Mouse (Mus musculus) CH12.LX (cell line): Measurements from ENCODE around the gene Slc30a9. TPM values are rescaled to one million over a fixed set of nuclear protein-coding genes. Genes with fewer than 3 reads are reported as not detected.

Source experiments
- DNase-seq: peaks from one replicate; pipeline ENCODE4 v3.0.0-alpha.2; 2013; ENCODE audit errors: extremely low read depth
- H3K27ac ChIP-seq: 2 replicates; pipeline ENCODE4 v1.5.1; 2012; ENCODE audit warnings: low read depth, mild to moderate bottlenecking, control low read depth, moderate library complexity; ENCODE audit not compliant: insufficient read depth
- H3K27me3 ChIP-seq: replicated peaks from 2 replicates; pipeline ENCODE3; 2012; ENCODE audit warnings: inconsistent platforms
- H3K36me3 ChIP-seq, 2 experiments: replicated peaks in 1 of 2; 2 replicates each; pipeline versions ENCODE3 to v1.6.1; 2012; ENCODE audit warnings: inconsistent platforms in 1 of 2, low read length in 1 of 2, mild to moderate bottlenecking in 1 of 2, mixed read lengths in 1 of 2, moderate library complexity in 1 of 2; ENCODE audit not compliant: control insufficient read depth in 1 of 2, insufficient read depth in 1 of 2
- H3K4me1 ChIP-seq, 2 experiments: 2 replicates each; pipeline ENCODE4 v1.6.1; 2012; ENCODE audit warnings: inconsistent platforms in 1 of 2, moderate library complexity in 1 of 2; ENCODE audit not compliant: insufficient read depth in 2 of 2, control insufficient read depth in 1 of 2
- H3K4me2 ChIP-seq: 2 replicates; pipeline ENCODE4 v1.6.1; 2012; ENCODE audit warnings: low read depth, mild to moderate bottlenecking, control low read depth; ENCODE audit not compliant: poor library complexity, insufficient read depth, severe bottlenecking
- H3K4me3 ChIP-seq, 3 experiments: fragments of 150-350 bp in 1 of 3; sonication (generic) in 1 of 3; replicated peaks in 1 of 3; 2 replicates each; pipeline versions ENCODE3 to v1.5.1; 2011 to 2012; ENCODE audit warnings: low read depth in 2 of 3, low read length in 2 of 3, mild to moderate bottlenecking in 2 of 3, moderate library complexity in 2 of 3, control low read depth in 1 of 3, improper control_type of control experiment in 1 of 3, inconsistent platforms in 1 of 3, mixed read lengths in 1 of 3; ENCODE audit not compliant: poor library complexity in 1 of 3
- H3K79me2 ChIP-seq: replicated peaks from 2 replicates; pipeline ENCODE4 v1.6.1; 2012; ENCODE audit warnings: mild to moderate bottlenecking, moderate library complexity; ENCODE audit not compliant: control insufficient read depth, poor library complexity, insufficient read depth, severe bottlenecking; ENCODE audit errors: extremely low read depth
- H3K9ac ChIP-seq: 2 replicates; pipeline ENCODE4 v1.6.1; 2012; ENCODE audit warnings: low read depth, mild to moderate bottlenecking, control low read depth, moderate library complexity; ENCODE audit not compliant: insufficient read depth
- H3K9me3 ChIP-seq: replicated peaks from 2 replicates; pipeline ENCODE3; 2012; ENCODE audit warnings: low read length, inconsistent platforms, mixed read lengths
- BHLHE40 ChIP-seq: IDR thresholded peaks from 2 replicates; pipeline ENCODE4 v1.6.1; 2011; ENCODE audit warnings: mild to moderate bottlenecking, low read depth, low read length, improper control_type of control experiment
- CHD2 ChIP-seq: IDR thresholded peaks from 2 replicates; pipeline ENCODE4 v1.6.1; 2011; ENCODE audit warnings: low read length, improper control_type of control experiment
- CTCF ChIP-seq, 2 experiments: IDR thresholded peaks in 1 of 2; conservative IDR thresholded peaks in 1 of 2; 2 replicates each; pipeline ENCODE4 v1.5.1; 2011 to 2012; ENCODE audit warnings: low read depth in 2 of 2, low read length in 2 of 2, improper control_type of control experiment in 1 of 2, inconsistent platforms in 1 of 2, mild to moderate bottlenecking in 1 of 2, moderate library complexity in 1 of 2
- EP300 ChIP-seq: IDR thresholded peaks from 2 replicates; pipeline ENCODE4 v1.6.1; 2011; ENCODE audit warnings: low read length, improper control_type of control experiment
- GABPA ChIP-seq: IDR thresholded peaks from 2 replicates; pipeline ENCODE4 v1.6.1; 2012; ENCODE audit warnings: low read depth, low read length, improper control_type of control experiment, inconsistent platforms; ENCODE audit not compliant: insufficient replicate concordance
- HCFC1 ChIP-seq: IDR thresholded peaks from 2 replicates; pipeline ENCODE4 v1.6.1; 2012; ENCODE audit warnings: low read depth, mild to moderate bottlenecking, inconsistent platforms, low read length, improper control_type of control experiment
- JUND ChIP-seq: conservative IDR thresholded peaks from 2 replicates; pipeline ENCODE4 v1.6.1; 2011; ENCODE audit warnings: low read depth, low read length, improper control_type of control experiment
- MAZ ChIP-seq: IDR thresholded peaks from 2 replicates; pipeline ENCODE4 v1.6.1; 2012; ENCODE audit warnings: low read depth, mild to moderate bottlenecking, inconsistent platforms, low read length, improper control_type of control experiment, moderate library complexity
- MEF2A ChIP-seq: IDR thresholded peaks from 2 replicates; pipeline ENCODE4 v1.6.1; 2014; ENCODE audit warnings: low read depth, mild to moderate bottlenecking, inconsistent platforms, low read length, improper control_type of control experiment, borderline replicate concordance
- MXI1 ChIP-seq: IDR thresholded peaks from 2 replicates; pipeline ENCODE4 v1.6.1; 2011; ENCODE audit warnings: mild to moderate bottlenecking, low read depth, low read length, improper control_type of control experiment
- MYC ChIP-seq: IDR thresholded peaks from 2 replicates; pipeline ENCODE4 v1.6.1; 2011; ENCODE audit warnings: low read depth, mild to moderate bottlenecking, improper control_type of control experiment, low read length
- NELFE ChIP-seq: IDR thresholded peaks from 2 replicates; pipeline ENCODE4 v1.6.1; 2011; ENCODE audit warnings: low read depth, low read length, improper control_type of control experiment
- NRF1 ChIP-seq: IDR thresholded peaks from 2 replicates; pipeline ENCODE4 v1.6.1; 2014; ENCODE audit warnings: low read depth, mild to moderate bottlenecking, inconsistent platforms, low read length, improper control_type of control experiment, moderate library complexity
- PAX5 ChIP-seq: IDR thresholded peaks from 2 replicates; pipeline ENCODE4 v1.6.1; 2012; ENCODE audit warnings: low read length, inconsistent platforms, mixed read lengths
- POLR2AphosphoS2 ChIP-seq: IDR thresholded peaks from 2 replicates; pipeline ENCODE4 v1.6.1; 2011; ENCODE audit warnings: low read depth, low read length, improper control_type of control experiment
- RAD21 ChIP-seq: IDR thresholded peaks from 2 replicates; pipeline ENCODE4 v1.6.1; 2011; ENCODE audit warnings: low read depth, mild to moderate bottlenecking, low read length, improper control_type of control experiment, moderate library complexity
- TBP ChIP-seq: conservative IDR thresholded peaks from 2 replicates; pipeline ENCODE4 v1.6.1; 2011; ENCODE audit warnings: low read depth, low read length, improper control_type of control experiment
- UBTF ChIP-seq: IDR thresholded peaks from 2 replicates; pipeline ENCODE4 v1.6.1; 2012; ENCODE audit warnings: low read depth, mild to moderate bottlenecking, inconsistent platforms, low read length, improper control_type of control experiment, moderate library complexity
- USF2 ChIP-seq: conservative IDR thresholded peaks from 2 replicates; pipeline ENCODE4 v1.6.1; 2011; ENCODE audit warnings: low read depth, low read length, improper control_type of control experiment
- ZMIZ1 ChIP-seq: IDR thresholded peaks from 2 replicates; pipeline ENCODE4 v1.6.1; 2012; ENCODE audit warnings: low read depth, mild to moderate bottlenecking, inconsistent platforms, low read length, improper control_type of control experiment
- dilution Hi-C: fragments of 300-500 bp; cut with MboI; formaldehyde crosslinking; loops from 2 replicates; pipeline ENCODE4 v1.14.3; 2020; ENCODE audit warnings: low sequenced_read_pairs; ENCODE audit not compliant: extremely low pct_unique_long_range_greater_than_20kb, extremely low pct_ligation_motif_present
- in situ Hi-C: fragments of 300-500 bp; cut with MboI; formaldehyde crosslinking; loops from 3 replicates; pipeline ENCODE4 v1.14.3; 2019; ENCODE audit warnings: low sequenced_read_pairs, low pct_ligation_motif_present, low pct_unique_long_range_greater_than_20kb, mixed read lengths
- polyA plus RNA-seq: library from polyadenylated mRNA; unstranded; fragments of >175 nt; gene quantifications from 2 replicates; pipeline ENCODE4 v1.2.1, GENCODE M21; 2012; ENCODE audit warnings: low read depth; ENCODE audit not compliant: insufficient read length
- total RNA-seq, 2 experiments: library from RNA; depleted of rRNA; stranded (reverse); fragments of 300-350 nt in 1 of 2; fragments of >200 nt in 1 of 2; gene quantifications; 2 replicates each; pipeline ENCODE4 v1.2.3; 2012 to 2014

Slc30a9 gene
- total and polyA plus RNA-seq, 3 experiments: 19.6 to 41.2 (median 35.6) TPM

- no peak overlapping the region for H3K4me3 ChIP-seq
- dilution Hi-C loops (no loop called here), in situ Hi-C loops (no loop called here)
- H3K27ac ChIP-seq: no peak overlapping the region
- H3K27me3 ChIP-seq: no peaks in the 10 kb centered on the region
- no peak for DNase-seq
- H3K4me1 ChIP-seq: no peaks in the 10 kb centered on the region; a peak in 1 of 4 replicates
- peaks cover 33 to 52% of the 10 kb centered on the region in 2 experiments for H3K36me3 ChIP-seq
- H3K79me2 ChIP-seq: 0 out of 2 replicates have a peak, but pooled peaks cover 13% of the 10 kb centered on the region
- H3K9me3 ChIP-seq: no peaks in the 10 kb centered on the region
- no peak for TF ChIP-seq EP300
- TF ChIP-seq CTCF (conservative IDR thresholded peaks at IDR 0.05 in 1 of 2, IDR thresholded peaks at IDR 0.05 in 1 of 2; ENCODE audit: low read depth in 2 of 2, low read length in 2 of 2): no peak
- no peak for TF ChIP-seq USF2
- no peak for TF ChIP-seq PAX5
- TF ChIP-seq MXI1: no peak
- TF ChIP-seq NRF1: no peak
- no peak for TF ChIP-seq RAD21
- no peak overlapping the region for H3K9ac ChIP-seq
- no peak overlapping the region for H3K4me2 ChIP-seq
Measured at GRCm38 (mm10) chr5:67269309-67269708, 37.4 kb upstream of the Slc30a9 start.

GRCm38 (mm10) chr5:67279407-67279806 is 27.3 kb upstream of the Slc30a9 start:
- Histone ChIP-seq H3K27ac (no peak overlapping the region), H3K36me3 (peaks cover 32 to 52% of the 10 kb centered on the region in 2 experiments), H3K4me3 (no peak overlapping the region)
- no peak for DNase-seq
- TF ChIP-seq HCFC1: no peak
- no peak for TF ChIP-seq BHLHE40
- TF ChIP-seq, all 38 proteins: peak for 0
- in situ Hi-C loops (no loop called here), dilution Hi-C loops (no loop called here)
- no peak overlapping the region for H3K9ac ChIP-seq
- no peaks in the 10 kb centered on the region for H3K79me2 ChIP-seq
- H3K27me3 ChIP-seq: no peaks in the 10 kb centered on the region
- no peaks in the 10 kb centered on the region for H3K9me3 ChIP-seq
- H3K4me2 ChIP-seq: no peak overlapping the region
- no peaks in the 10 kb centered on the region for H3K4me1 ChIP-seq

GRCm38 (mm10) chr5:67279840-67280239 is 26.9 kb upstream of the Slc30a9 start:
- in situ Hi-C loops: no loop called here
- no peaks in the 10 kb centered on the region for H3K9me3 ChIP-seq
- H3K4me3 ChIP-seq: no peak overlapping the region
- no peak overlapping the region for H3K9ac ChIP-seq
- no peak overlapping the region for H3K4me2 ChIP-seq
- TF ChIP-seq HCFC1: no peak
- no peak for TF ChIP-seq JUND
- TF ChIP-seq NELFE: no peak
- TF ChIP-seq POLR2AphosphoS2: no peak
- TF ChIP-seq CTCF (conservative IDR thresholded peaks at IDR 0.05 in 1 of 2, IDR thresholded peaks at IDR 0.05 in 1 of 2; ENCODE audit: low read depth in 2 of 2, low read length in 2 of 2): no peak
- no peak for TF ChIP-seq BHLHE40
- no peak for TF ChIP-seq UBTF
- TF ChIP-seq ZMIZ1: no peak
- no peak for TF ChIP-seq MYC
- no peak for TF ChIP-seq MEF2A
- no peak for TF ChIP-seq EP300
- TF ChIP-seq MAZ: no peak
- no peak for TF ChIP-seq GABPA
- no peak for TF ChIP-seq MXI1
- TF ChIP-seq TBP: no peak
- no peak for TF ChIP-seq CHD2
- no peak for TF ChIP-seq NRF1
- no peak for DNase-seq
- H3K36me3 ChIP-seq: peaks cover 36 to 56% of the 10 kb centered on the region in 2 experiments
- no peaks in the 10 kb centered on the region for H3K4me1 ChIP-seq
- H3K27me3 ChIP-seq: no peaks in the 10 kb centered on the region
- H3K27ac ChIP-seq: no peak overlapping the region
- dilution Hi-C loops: no loop called here
- H3K79me2 ChIP-seq: no peaks in the 10 kb centered on the region
